Mouse (Mus musculus): ENCODE measurements around the gene Abat.

DNA sequence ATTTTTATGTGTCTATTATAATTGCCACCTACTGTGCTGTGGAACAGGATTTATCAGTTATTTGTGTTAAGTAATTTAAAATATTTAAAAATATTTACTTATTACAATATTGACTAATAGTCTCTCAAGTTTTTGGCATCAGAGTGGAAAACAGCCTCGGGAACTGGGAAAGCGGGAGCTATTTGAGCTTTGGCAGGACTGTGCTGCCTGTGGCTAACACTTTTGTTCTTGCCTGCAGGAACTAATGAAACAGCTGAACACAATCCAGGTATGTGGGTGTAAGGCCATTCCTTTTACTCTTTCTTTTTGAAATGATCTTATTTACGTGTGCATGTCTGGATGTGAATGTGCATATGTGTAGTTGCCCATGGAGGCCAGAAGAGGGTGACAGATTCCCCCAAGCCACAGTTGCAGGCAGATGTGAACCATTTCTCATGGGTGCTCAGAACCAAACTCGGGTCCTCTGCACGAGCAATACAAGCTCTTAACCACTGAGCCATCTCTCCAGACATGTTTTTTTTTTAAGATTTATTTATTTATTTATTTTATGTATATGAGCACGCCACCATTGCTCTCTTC is 68.5 kb downstream of the Abat start:
- no peak for TF ChIP-seq CTCF (IDR thresholded peaks at IDR 0.05; ENCODE audit: extremely low read depth, insufficient read depth, insufficient read length, insufficient replicate concordance)
- no peak for TF ChIP-seq POLR2A (IDR thresholded peaks at IDR 0.05; ENCODE audit: low read depth, low read length)

All from spleen, adult 2 months (tissue).